Mouse (Mus musculus) ES-Bruce4 (cell line): Measurements from ENCODE around the gene Sertad1. TPM values are rescaled to one million over a fixed set of nuclear protein-coding genes. Genes with fewer than 3 reads are reported as not detected.
A peak's percentile ranks its signal among the peaks of the same experiment; 100 is the strongest.

Experiments used
- H3K27ac ChIP-seq: 2 replicates; pipeline ENCODE4 v1.5.1; 2012; ENCODE audit warnings: low read length, inconsistent platforms; ENCODE audit not compliant: insufficient read depth
- H3K27me3 ChIP-seq: 2 replicates; pipeline ENCODE4 v1.6.1; 2012; ENCODE audit warnings: mild to moderate bottlenecking, low read length, inconsistent platforms; ENCODE audit not compliant: control insufficient read depth, poor library complexity, insufficient read depth, severe bottlenecking
- H3K36me3 ChIP-seq: 2 replicates; pipeline ENCODE4 v1.6.1; 2012; ENCODE audit warnings: inconsistent platforms, mild to moderate bottlenecking, low read length, moderate library complexity; ENCODE audit not compliant: control insufficient read depth, poor library complexity, insufficient read depth, severe bottlenecking
- H3K4me1 ChIP-seq: one replicate; pipeline ENCODE4 v1.8.1; 2011; ENCODE audit warnings: low read length; ENCODE audit not compliant: control insufficient read depth, insufficient read depth
- H3K4me3 ChIP-seq: 2 replicates; pipeline ENCODE4 v1.5.1; 2011; ENCODE audit warnings: low read depth, mild to moderate bottlenecking, low read length
- H3K9ac ChIP-seq: 2 replicates; pipeline ENCODE4 v1.6.1; 2012; ENCODE audit warnings: low read depth, mild to moderate bottlenecking, inconsistent platforms; ENCODE audit not compliant: poor library complexity, severe bottlenecking
- H3K9me3 ChIP-seq: replicated peaks from 2 replicates; pipeline ENCODE4 v1.6.1; 2012; ENCODE audit warnings: mild to moderate bottlenecking, low read length, inconsistent platforms; ENCODE audit not compliant: control insufficient read depth, poor library complexity, insufficient read depth, severe bottlenecking
- CTCF ChIP-seq: IDR thresholded peaks from one replicate; pipeline ENCODE4 v1.8.1; 2011; ENCODE audit warnings: low read depth, low read length
- EP300 ChIP-seq: IDR thresholded peaks from 2 replicates; pipeline ENCODE4 v1.6.1; 2011; ENCODE audit warnings: low read depth, low read length; ENCODE audit not compliant: insufficient read depth
- POLR2A ChIP-seq: IDR thresholded peaks from one replicate; pipeline ENCODE4 v1.8.1; 2011; ENCODE audit warnings: low read length; ENCODE audit not compliant: insufficient read depth
- polyA plus RNA-seq: library from polyadenylated mRNA; stranded (reverse); fragments of >200 nt; gene quantifications from 2 replicates; pipeline ENCODE4 v1.2.4, GENCODE M21; 2011; ENCODE audit warnings: low read depth; ENCODE audit not compliant: missing spikeins, insufficient read depth, insufficient read length

Sertad1 gene
- polyA plus RNA-seq, 1 experiment: 8.0 TPM

DNA sequence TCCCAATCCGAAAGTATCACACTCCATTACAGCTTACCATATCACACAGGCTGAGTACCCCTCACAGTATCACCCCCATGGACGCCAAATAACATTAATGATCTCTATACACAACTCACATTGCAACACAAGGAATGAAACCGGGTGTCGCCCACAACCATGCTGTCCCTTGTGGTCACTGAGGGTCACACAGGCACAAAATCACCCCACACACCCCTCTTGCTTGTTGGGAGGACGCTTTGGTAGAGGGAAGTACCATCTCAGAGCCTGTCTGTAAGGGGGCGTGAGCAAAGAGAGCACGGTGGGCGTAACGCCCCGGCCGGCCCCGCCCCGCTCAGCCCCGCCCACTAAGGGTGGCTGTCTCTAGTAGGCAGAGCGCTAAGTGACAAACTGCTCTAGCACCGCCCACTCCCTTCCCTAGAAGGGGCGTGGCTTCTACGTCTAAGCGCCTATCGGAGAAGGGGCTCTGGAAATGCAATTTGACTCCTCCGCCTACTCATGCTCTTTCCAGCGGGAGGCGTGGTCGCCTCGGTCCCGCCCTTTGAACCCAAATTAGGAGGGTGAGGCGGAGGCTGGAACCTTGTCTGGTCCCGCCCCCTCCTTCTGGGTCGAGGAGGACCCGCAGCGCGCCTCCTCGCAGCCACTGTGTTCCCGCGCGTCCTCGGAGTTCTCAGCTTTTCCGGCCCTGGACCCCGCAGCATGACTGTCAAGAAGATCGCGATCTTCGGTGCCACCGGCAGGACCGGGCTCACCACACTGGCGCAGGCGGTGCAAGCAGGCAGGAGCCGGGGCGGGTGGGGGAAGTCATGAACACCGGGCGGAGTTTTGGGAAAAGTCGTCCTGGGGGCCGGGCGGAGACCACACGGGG lies 39.1 kb upstream of the Sertad1 start, which contains the start of the genes Sptbn4 and Blvrb:
Sptbn4 (minus strand) TSS at position 268 of the 868 bp plus-strand sequence.
Blvrb (plus strand) TSS at position 560 of the 868 bp plus-strand sequence.
- no peak for TF ChIP-seq EP300
- TF ChIP-seq POLR2A: peak; percentile 66
- H3K27ac ChIP-seq: 0 out of 2 replicates have a peak within 1 kb of the TSS, but pooled peaks have one; percentile 53
- H3K4me3 ChIP-seq: peak within 1 kb of the TSS; percentile 72
- H3K9ac ChIP-seq: peak within 1 kb of the TSS; percentile 73
- H3K36me3 ChIP-seq: no peaks in the 10 kb centered on the region
- H3K27me3 ChIP-seq: no peaks in the 10 kb centered on the region; the same call in 1 of the 2 replicates
- H3K4me1 ChIP-seq: no peaks in the 10 kb centered on the region
- H3K9me3 ChIP-seq: no peaks in the 10 kb centered on the region

DNA sequence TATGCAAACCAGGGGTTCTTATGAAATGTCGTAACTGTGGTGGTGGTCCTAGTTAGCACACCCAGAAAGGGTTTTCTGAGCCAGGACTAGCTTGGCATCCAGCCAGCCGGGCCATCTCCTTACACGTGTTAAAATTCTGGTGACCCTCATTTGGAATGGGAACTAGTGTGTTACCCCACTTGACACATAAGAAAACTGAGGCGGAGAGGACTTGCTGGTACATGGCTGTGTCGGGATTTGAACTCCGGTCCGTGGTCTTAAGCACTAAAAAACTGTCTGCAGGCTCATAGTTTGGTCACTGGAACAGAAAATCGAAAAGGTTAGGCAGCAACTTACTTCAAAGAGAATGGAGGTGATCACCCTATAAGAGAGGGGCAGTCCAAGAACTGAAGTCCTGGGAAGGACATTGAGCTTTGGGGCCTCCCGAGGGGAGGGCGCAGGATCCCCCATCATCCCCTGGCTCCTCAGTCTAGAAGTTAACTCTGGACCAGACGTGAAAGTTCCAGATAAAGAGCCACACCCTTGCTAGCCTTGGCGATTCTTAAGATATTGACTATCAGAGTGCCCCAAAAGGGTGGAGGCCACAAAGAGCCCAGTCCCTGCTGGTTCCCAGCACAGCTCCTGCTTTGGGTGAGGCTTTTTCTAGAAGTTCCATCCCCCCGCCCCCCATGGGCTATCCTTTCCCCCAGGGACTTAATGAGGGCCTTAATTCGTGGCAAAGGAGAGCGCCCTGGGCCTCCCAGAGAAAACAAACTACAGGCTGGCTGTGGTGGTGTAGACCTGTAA lies 38.1 kb upstream of the Sertad1 start:
- Histone ChIP-seq H3K9me3 (no peaks in the 10 kb centered on the region), H3K4me1 (no peaks in the 10 kb centered on the region), H3K36me3 (no peaks in the 10 kb centered on the region), H3K4me3 (peak overlapping the region; percentile 72), H3K27ac (peak overlapping the region; percentile 53), H3K9ac (peak overlapping the region; percentile 32), H3K27me3 (no peaks in the 10 kb centered on the region; the same call in 1 of the 2 replicates)
- no peak for TF ChIP-seq CTCF
- no peak for TF ChIP-seq EP300
- no peak for TF ChIP-seq POLR2A

DNA sequence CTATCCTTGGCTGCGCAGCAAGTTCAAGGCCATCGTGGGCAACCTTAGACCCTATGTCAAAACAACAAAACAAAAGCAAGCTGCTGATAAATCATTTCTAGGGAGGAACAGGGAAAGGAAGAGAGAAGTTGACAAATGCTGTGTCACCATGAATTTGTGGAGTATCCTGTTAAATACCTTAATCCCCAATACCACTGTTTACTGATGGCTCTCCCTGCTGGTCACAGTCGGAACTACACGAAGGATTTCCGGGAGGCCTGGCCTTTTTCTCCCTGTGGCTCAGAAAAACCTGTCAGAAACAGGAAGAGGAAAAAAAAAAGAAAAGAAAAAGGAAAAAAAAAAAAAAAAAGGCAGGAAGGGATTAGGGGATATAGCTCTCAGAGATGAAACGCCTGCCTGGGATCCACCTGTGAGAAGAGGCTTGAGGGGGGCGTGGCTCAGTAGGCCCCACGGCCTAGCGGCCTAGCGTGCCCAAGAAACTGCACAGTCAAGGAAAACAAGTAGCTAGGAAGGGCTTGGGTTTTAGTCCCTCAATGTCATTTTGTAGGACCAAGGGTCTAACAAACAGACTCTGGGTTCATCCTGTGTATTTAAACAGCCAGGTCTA lies 37.4 kb upstream of the Sertad1 start:
- H3K9ac ChIP-seq: peak overlapping the region; percentile 32; the same call in 1 of the 2 replicates
- H3K4me1 ChIP-seq: no peaks in the 10 kb centered on the region
- TF ChIP-seq POLR2A (no peak), CTCF (peak; percentile 43), EP300 (no peak)
- no peaks in the 10 kb centered on the region for H3K9me3 ChIP-seq
- H3K36me3 ChIP-seq: no peaks in the 10 kb centered on the region
- H3K27ac ChIP-seq: peak overlapping the region; percentile 53
- no peaks in the 10 kb centered on the region; the same call in 1 of the 2 replicates for H3K27me3 ChIP-seq
- no peak overlapping the region for H3K4me3 ChIP-seq

DNA sequence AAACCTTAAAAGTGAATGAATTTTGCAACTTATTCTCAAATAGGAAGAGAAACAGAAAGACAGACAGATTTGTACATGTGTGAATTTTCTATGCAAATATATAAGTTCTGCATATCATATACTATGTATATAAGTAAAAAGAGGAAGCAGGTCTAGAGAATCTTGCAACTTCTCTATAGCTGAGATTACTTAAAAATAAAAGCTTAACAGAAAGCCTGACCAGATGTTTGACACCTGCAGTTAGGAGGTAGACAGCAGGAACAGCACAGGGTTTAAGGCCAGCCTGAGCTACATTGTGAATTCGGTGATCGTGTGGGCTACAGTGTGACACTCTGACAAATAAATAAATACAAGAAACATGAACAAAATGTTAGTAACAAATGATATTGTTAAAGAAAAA lies 35.4 kb upstream of the Sertad1 start:
- H3K9me3 ChIP-seq: no peaks in the 10 kb centered on the region
- no peaks in the 10 kb centered on the region for H3K36me3 ChIP-seq
- no peak for TF ChIP-seq EP300
- TF ChIP-seq CTCF: no peak
- TF ChIP-seq POLR2A: no peak
- no peaks in the 10 kb centered on the region for H3K4me1 ChIP-seq
- H3K4me3 ChIP-seq: no peak overlapping the region
- H3K27ac ChIP-seq: no peak overlapping the region
- H3K9ac ChIP-seq: no peak overlapping the region
- no peaks in the 10 kb centered on the region for H3K27me3 ChIP-seq

DNA sequence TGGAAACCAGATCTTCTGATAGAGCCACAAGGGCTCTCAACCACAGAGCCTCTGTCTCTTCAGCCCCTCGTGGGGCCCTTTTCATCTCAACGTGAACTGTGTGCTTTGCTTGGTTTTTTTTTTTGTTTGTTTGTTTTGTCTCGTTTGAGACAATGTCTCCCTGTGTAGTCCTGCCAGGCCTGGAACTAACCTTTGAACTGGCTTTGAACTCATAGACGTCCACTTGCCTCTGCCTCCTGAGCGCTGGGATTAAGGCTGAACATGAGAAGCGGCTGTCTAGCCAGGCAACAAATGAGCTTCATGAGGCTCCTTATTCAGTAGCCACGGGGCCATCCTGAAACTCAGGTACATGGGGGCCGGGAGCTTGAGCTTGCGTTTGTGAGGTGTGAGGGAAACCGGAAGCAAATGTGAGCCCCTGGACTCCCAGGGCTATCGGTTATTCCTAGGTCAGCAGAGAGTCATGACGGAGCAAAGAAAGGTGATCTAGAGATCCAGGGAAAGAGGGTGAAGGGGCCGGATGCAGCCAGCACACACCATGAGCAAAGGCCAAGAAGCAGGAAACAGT lies 34.4 kb upstream of the Sertad1 start:
- no peak overlapping the region for H3K27ac ChIP-seq
- no peak overlapping the region for H3K9ac ChIP-seq
- H3K27me3 ChIP-seq: no peaks in the 10 kb centered on the region
- no peaks in the 10 kb centered on the region for H3K9me3 ChIP-seq
- H3K36me3 ChIP-seq: no peaks in the 10 kb centered on the region
- no peak for TF ChIP-seq CTCF
- no peak for TF ChIP-seq EP300
- TF ChIP-seq POLR2A: no peak
- H3K4me3 ChIP-seq: no peak overlapping the region
- no peaks in the 10 kb centered on the region for H3K4me1 ChIP-seq
